Mouse (Mus musculus) kidney, adult 2 months (tissue): ENCODE measurements around the gene Fn1.

Source experiments
- CTCF ChIP-seq: fragments of 200-500 bp; conservative IDR thresholded peaks from 2 replicates; pipeline ENCODE4 v1.5.1; 2011; ENCODE audit warnings: low read depth, mild to moderate bottlenecking, control low read depth, low read length, moderate library complexity, mixed read lengths; ENCODE audit not compliant: insufficient read depth, insufficient read length
- POLR2A ChIP-seq: fragments of 200-500 bp; IDR thresholded peaks from one replicate; pipeline ENCODE4 v1.6.1; 2011; ENCODE audit warnings: low read depth, low read length, control low read depth

DNA sequence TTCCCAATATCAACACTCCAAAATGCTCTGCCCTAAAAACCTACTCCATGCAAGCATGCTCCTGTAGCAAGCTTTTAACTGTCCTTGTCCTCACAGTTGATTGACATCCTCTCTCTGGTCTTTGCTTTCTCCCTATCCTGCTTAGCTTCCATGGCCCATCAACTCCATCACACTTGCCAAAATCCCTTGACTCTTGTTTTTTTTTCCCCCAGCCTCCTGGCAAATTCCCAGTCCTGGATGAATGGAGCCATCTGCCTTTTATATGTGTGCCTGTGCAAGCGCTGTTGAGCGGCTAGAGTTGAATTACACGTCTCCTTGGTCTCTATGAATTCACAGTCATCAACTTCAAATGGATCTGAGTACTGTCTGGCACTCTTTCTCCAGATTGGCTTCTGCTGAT lies 112.6 kb downstream of the Fn1 start:
- TF ChIP-seq CTCF (no peak), POLR2A (no peak)
